Mouse (Mus musculus): ENCODE measurements around the gene Lrp3. TPM values are rescaled to one million over a fixed set of nuclear protein-coding genes. Genes with fewer than 3 reads are reported as not detected.

The Lrp3 gene
- under 1 TPM; 0.12 to 0.31 TPM for polyA plus RNA-seq (2017; shearing (Covaris generic))

GRCm38 (mm10) chr7:35215225-35215624 lies at the start of gene Lrp3:
Lrp3 (minus strand) TSS chr7:35215498.

GRCm38 (mm10) chr7:35185889-35186569 lies 29.3 kb downstream of the Lrp3 start, which contains the start of gene Slc7a10:
Slc7a10 (plus strand) TSS chr7:35186385.

Other genes starting within 250 kb of the Lrp3 start
- 10 to 100 TPM; 39.6 to 44.0 TPM for gene Cebpg, start 158.9 kb downstream of the Lrp3 start, polyA plus RNA-seq (2017; shearing (Covaris generic))
- 1 to 10 TPM; 1.7 to 2.5 TPM for gene Cebpa, start 96.2 kb downstream of the Lrp3 start, polyA plus RNA-seq (2017; shearing (Covaris generic))
- gene Slc7a10, start 29.1 kb downstream of the Lrp3 start, polyA plus RNA-seq (2017; shearing (Covaris generic)) = 1 to 10 TPM in 1 of 2 experiments, under 1 TPM in 1; 0.94 to 2.0 TPM
- gene Gpatch1, start 102.9 kb upstream of the Lrp3 start, polyA plus RNA-seq (2017; shearing (Covaris generic)) = 10 to 100 TPM; 14.8 to 15.7 TPM
- under 1 TPM; 0.05 to 0.14 TPM for gene Rhpn2, start 118.7 kb upstream of the Lrp3 start, polyA plus RNA-seq (2017; shearing (Covaris generic))
- gene Faap24, start 181.3 kb upstream of the Lrp3 start, polyA plus RNA-seq (2017; shearing (Covaris generic)) = 10 to 100 TPM; 24.0 to 29.1 TPM
- gene Cep89, start 181.5 kb upstream of the Lrp3 start, polyA plus RNA-seq (2017; shearing (Covaris generic)) = 10 to 100 TPM; 10.2 to 10.9 TPM
- not detected for gene Slc7a9, start 233.3 kb upstream of the Lrp3 start, polyA plus RNA-seq (2017; shearing (Covaris generic))

All from activated CD4-positive, CD25-positive, alpha-beta regulatory T cell (primary cell).